In the genomic region with DNA sequence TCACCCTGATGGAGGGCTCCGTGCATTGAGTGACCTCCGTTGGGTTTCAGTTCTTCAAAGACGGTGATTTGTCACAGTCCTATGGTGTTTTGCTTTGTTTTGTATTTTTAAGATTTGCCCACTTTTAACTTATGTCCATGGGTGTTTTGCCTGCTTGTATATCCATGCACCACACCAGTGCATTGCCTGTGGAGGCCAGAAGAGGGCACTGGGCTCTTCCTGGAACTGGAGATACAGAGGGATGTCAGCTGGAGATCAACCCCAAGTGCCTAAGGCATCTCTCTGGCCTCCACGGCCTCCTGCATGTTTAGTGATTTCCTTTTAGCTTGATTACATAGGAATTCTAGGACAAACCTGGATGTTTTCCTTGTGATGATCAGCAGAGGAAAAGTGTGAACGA, we compare ENCODE assay signal across 10 mouse cellular contexts. TPM values are rescaled to one million over a fixed set of nuclear protein-coding genes. Genes with fewer than 3 reads are reported as not detected.
DNase-seq lines count a peak whose midpoint lies in the region; ATAC-seq and TF ChIP-seq lines count a peak whose summit lies in the region.
"Had no signal": no experiment of that assay in that cellular context is flagged by ENCODE, and none has a peak within 500 bp of the region (broad histone marks: within the 10 kb centered on the region; RNA-seq: fewer than 3 reads in every experiment).

No protein-coding gene starts in this region.

- TF ChIP-seq POLR2A in brain, embryonic 14.5 days (IDR thresholded peaks at IDR 0.05; ENCODE audit: borderline replicate concordance, extremely low read depth, insufficient read depth, insufficient read length, poor library complexity, severe bottlenecking), result no peak

- H3K4me3 ChIP-seq in liver, embryonic 11.5 days (ENCODE audit: low read depth, low read length), result no peak overlapping the region

- H3K9ac ChIP-seq in liver, embryonic 11.5 days (ENCODE audit: low read depth, low read length), result no peak overlapping the region

- no peak for ATAC-seq in CD4-positive, CD25-positive, alpha-beta regulatory T cell, adult 4 months
- no peak for ATAC-seq in liver, embryonic 11.5 days (replicated peaks; ENCODE audit: low FRiP score)
- peak; percentile 82 for ATAC-seq in megakaryocyte-erythroid progenitor cell, adult 5-6 weeks (replicated peaks; ENCODE audit: low FRiP score, low TSS enrichment, poor library complexity, severe bottlenecking)

- TF ChIP-seq CTCF in brain, embryonic 14.5 days (IDR thresholded peaks at IDR 0.05; ENCODE audit: borderline replicate concordance, extremely low read depth, insufficient read depth, insufficient read length), result peak; percentile 37; the same call in 1 of the 2 replicates

- no peaks in the 10 kb centered on the region for H3K36me3 ChIP-seq in liver, embryonic 11.5 days (ENCODE audit: control insufficient read depth, insufficient read depth, low read length)

- 72% methylated on average over 5 of the region's 5 CpGs for WGBS in liver, embryonic 11.5 days

- H3K4me1 ChIP-seq in liver, embryonic 11.5 days (replicated peaks; ENCODE audit: control insufficient read depth, insufficient read depth, low read length), result no peaks in the 10 kb centered on the region

- no peak overlapping the region for H3K27ac ChIP-seq in liver, embryonic 11.5 days (ENCODE audit: low read depth, low read length)
- H3K27ac ChIP-seq: macrophage had no signal

- DNase-seq in CD4-positive, CD25-positive, alpha-beta regulatory T cell, adult 2 months (ENCODE audit: low read depth, low spot score), result peak; percentile 60
- peak; percentile 36 for DNase-seq in liver
- no peak for DNase-seq in liver, embryonic 11.5 days (ENCODE audit: low spot score)
- DNase-seq in brain, embryonic 14.5 days (ENCODE audit: low read depth), result no peak
- DNase-seq in cerebellum, postnatal 36 days, result no peak
- DNase-seq in heart, postnatal 4 days, result no peak
- DNase-seq: right cerebral cortex, postnatal 4 days had no signal

- no peaks in the 10 kb centered on the region for H3K9me3 ChIP-seq in liver, embryonic 11.5 days (ENCODE audit: control insufficient read depth, low read length)

- no peaks in the 10 kb centered on the region for H3K27me3 ChIP-seq in liver, embryonic 11.5 days (replicated peaks; ENCODE audit: control insufficient read depth, insufficient read depth, low read length)

- H3K4me2 ChIP-seq in liver, embryonic 11.5 days, result no peak overlapping the region

RNA-seq across cellular contexts. Expression of a gene that starts 19.8 kb away (rescaled TPM):
- 10 to 100 TPM; 37.0 to 38.7 TPM for polyA plus RNA-seq in CD4-positive, CD25-positive, alpha-beta regulatory T cell, adult 4 months (2017; shearing (Covaris generic))
- polyA plus RNA-seq in liver, embryonic 11.5 days (2014; fragmentation: Nextera tagmentation; extraction: Ambion mirVana), result 25.6 and 25.9 TPM in 2 replicates
- polyA plus RNA-seq in brain, embryonic 14.5 days (2012; rRNA removed), result 16.0 and 17.8 TPM in 2 replicates
- 6.7 and 11.3 TPM in 2 replicates for total RNA-seq in megakaryocyte-erythroid progenitor cell, adult 5-6 weeks (2014; fragmentation: Nextera tagmentation)
- total RNA-seq in megakaryocyte-erythroid progenitor cell, adult 5-6 weeks (2017), result 15.8 and 15.9 TPM in 2 replicates
- total RNA-seq in heart, postnatal 4 days (2021), result 10 to 100 TPM; 55.5 to 58.6 TPM

RNA-seq across cellular contexts. Expression of a gene that starts 43.6 kb away (rescaled TPM):
- 10 to 100 TPM; 20.3 to 25.4 TPM for polyA plus RNA-seq in CD4-positive, CD25-positive, alpha-beta regulatory T cell, adult 4 months (2017; shearing (Covaris generic))
- polyA plus RNA-seq in liver, embryonic 11.5 days (2014; fragmentation: Nextera tagmentation; extraction: Ambion mirVana), result 54.4 and 60.3 TPM in 2 replicates
- 17.2 and 20.7 TPM in 2 replicates for polyA plus RNA-seq in brain, embryonic 14.5 days (2012; rRNA removed)
- total RNA-seq in megakaryocyte-erythroid progenitor cell, adult 5-6 weeks (2014; fragmentation: Nextera tagmentation), result 44.1 and 49.9 TPM in 2 replicates
- 63.1 and 65.8 TPM in 2 replicates for total RNA-seq in megakaryocyte-erythroid progenitor cell, adult 5-6 weeks (2017)
- total RNA-seq in heart, postnatal 4 days (2021), result 10 to 100 TPM; 13.2 to 14.5 TPM

Comparison
In these comparisons a context has a peak if more than half of its experiments do, and no peak if none do; other contexts are left out.
1. DNase-seq: peak in CD4-positive, CD25-positive, alpha-beta regulatory T cell, adult 2 months (single experiment) and liver (single experiment); none in liver, embryonic 11.5 days (single experiment), brain, embryonic 14.5 days (single experiment), cerebellum, postnatal 36 days (0 of 2) and heart, postnatal 4 days (single experiment).